Mouse (Mus musculus): ENCODE results near the gene Lrrc61. TPM values are rescaled to one million over a fixed set of nuclear protein-coding genes. Genes with fewer than 3 reads are reported as not detected.
A peak's percentile ranks its signal among the peaks of the same experiment; 100 is the strongest.

Gene Lrrc61
- polyA plus RNA-seq, 1 experiment from 2014 or later, result 13.4 TPM

DNA sequence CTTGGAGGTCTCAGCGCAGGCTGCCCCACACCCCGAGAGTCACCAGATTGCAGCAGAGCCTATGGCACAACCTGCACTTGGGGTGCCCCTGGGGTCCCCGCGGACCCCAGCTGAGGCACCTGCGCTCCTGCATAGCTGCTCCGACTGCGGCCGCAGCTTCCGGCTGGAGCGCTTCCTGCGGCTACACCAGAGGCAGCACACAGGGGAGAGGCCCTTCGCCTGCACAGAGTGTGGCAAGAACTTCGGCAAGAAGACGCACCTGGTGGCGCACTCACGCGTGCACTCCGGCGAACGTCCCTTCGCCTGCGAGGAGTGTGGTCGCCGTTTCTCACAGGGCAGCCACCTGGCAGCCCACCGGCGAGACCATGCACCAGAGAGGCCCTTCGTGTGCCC lies 42.6 kb downstream of the Lrrc61 start:
- Histone ChIP-seq H3K36me3 (ENCODE audit: poor library complexity, severe bottlenecking) (peaks cover 51% of the 10 kb centered on the region), H3K4me3 (no peak overlapping the region), H3K27me3 (no peaks in the 10 kb centered on the region), H3K27ac (no peak overlapping the region), H3K9ac (no peak overlapping the region), H3K4me2 (no peak overlapping the region), H3K9me3 (replicated peaks) (peaks cover 25% of the 10 kb centered on the region), H3K4me1 (peaks cover 25% of the 10 kb centered on the region)
- ATAC-seq, result no peak
- 96% methylated on average over 27 of the region's 27 CpGs for WGBS

DNA sequence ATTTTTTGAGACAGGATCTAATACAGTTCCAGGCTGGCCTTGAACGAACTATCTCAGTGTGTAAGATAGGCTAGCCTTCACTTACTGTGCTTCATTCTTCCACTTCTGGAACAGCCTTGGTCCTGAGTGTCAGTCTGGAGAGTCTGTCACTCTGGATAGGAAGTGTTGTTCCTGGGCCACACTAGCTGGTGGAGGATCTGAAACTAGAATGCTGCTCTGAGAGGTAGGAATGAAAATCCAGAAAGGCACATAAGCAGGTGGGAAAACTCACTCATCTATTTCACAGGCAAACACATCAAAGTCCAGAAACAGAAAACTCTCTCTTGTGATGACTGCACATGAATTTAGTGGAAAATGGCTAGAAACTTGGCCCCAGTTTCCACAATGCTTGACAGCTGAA lies 46.0 kb downstream of the Lrrc61 start:
- Histone ChIP-seq H3K4me2 (no peak overlapping the region), H3K4me1 (peaks cover 15% of the 10 kb centered on the region), H3K9ac (peak overlapping the region; percentile 89; the same call in 1 of the 2 replicates), H3K4me3 (no peak overlapping the region), H3K27ac (peak overlapping the region; percentile 83; the same call in 1 of the 2 replicates), H3K27me3 (no peaks in the 10 kb centered on the region), H3K9me3 (replicated peaks) (peaks cover 25% of the 10 kb centered on the region), H3K36me3 (ENCODE audit: poor library complexity, severe bottlenecking) (peaks cover 46% of the 10 kb centered on the region)
- WGBS, result 94% methylated on average over 1 of the region's 1 CpGs
- no peak for ATAC-seq

DNA sequence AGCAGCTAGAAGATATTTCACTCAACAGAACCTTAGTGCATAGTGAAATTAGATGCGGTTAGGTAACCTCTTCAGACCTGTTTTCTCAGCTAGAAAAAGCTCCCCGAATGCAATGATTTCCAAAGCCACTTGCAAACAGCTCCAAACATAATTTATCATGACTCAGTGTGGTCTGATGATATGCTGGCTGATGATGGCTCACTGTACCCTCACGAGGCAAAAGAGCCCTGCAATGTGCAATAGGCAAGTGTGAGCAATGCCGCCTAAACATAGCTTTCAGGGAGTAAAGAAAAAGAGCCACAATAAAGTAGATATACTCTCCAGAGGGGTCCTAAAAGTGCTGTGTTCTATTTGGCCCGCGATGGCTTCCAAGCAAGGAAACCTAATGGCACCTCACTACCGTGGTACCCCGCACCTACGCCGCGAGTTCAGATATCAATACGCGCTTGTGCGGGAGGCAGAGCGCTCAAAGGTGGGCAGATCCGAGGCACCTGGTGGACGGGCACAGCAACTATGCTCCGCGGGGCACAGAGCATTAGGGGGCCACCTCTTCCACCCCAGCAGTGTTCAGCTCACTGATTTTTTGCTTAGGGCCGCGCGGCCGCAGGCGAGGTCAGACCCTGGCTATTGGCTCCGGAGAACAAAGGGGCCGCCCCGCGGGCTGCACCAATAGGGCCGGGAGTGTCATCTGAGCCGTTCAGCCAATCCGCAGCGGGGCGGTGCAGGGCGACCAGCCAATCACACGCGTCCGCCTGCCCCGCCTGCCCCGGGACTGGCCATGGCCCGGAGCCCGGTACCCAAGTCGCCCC lies 46.9 kb downstream of the Lrrc61 start, which contains the start of gene Zfp775:
Gene Zfp775, plus strand, starts transcription at position 793 of the 809 bp plus-strand sequence.
- Histone ChIP-seq H3K4me2 (peak within 1 kb of the TSS; percentile 89), H3K9me3 (replicated peaks) (peaks cover 18% of the 10 kb centered on the region), H3K27me3 (no peaks in the 10 kb centered on the region), H3K4me1 (peaks cover 15% of the 10 kb centered on the region), H3K27ac (peak within 1 kb of the TSS; percentile 83), H3K36me3 (ENCODE audit: poor library complexity, severe bottlenecking) (peaks cover 37% of the 10 kb centered on the region), H3K9ac (peak within 1 kb of the TSS; percentile 89), H3K4me3 (peak within 1 kb of the TSS; percentile 77)
- 5% methylated on average over 41 of the region's 42 CpGs for WGBS
- ATAC-seq, result peak; percentile 99

DNA sequence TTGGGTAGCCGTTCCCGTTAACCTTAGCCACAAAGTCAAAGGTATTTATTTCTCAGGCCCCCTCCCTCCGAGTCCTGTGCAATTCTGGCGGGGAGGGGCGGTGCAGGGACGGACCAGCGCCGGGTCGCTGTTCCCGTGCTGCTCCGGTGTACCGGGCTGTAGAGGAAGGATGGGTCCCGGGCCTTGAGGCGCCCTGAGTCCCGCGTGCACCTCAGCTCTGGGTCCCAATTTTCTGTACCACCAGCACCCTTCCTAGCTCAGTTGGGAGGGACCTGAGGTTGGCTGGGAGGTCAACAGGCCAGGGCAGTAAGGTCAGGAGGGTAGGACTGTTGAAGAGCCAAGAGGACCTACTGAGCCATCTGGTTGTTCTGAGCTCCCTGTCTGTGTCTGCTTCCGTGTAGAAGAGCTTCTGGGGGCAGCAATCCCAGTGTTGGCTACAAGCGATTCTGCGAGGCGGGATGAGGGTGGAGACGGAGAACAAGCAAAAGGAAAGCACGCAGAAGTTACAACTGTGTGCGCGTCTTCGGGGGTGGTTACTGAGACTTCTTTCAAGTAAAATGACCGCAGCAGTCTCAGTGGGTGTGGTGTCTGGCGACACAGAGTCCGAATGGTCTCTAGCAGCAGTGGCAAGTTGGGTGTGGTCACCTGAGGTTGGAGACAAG lies 47.6 kb downstream of the Lrrc61 start:
- H3K36me3 ChIP-seq (ENCODE audit: poor library complexity, severe bottlenecking), result peaks cover 29% of the 10 kb centered on the region
- peak overlapping the region; percentile 83 for H3K27ac ChIP-seq
- H3K27me3 ChIP-seq, result no peaks in the 10 kb centered on the region
- peak overlapping the region; percentile 77 for H3K4me3 ChIP-seq
- peak overlapping the region; percentile 89 for H3K4me2 ChIP-seq
- peak; percentile 84 for ATAC-seq
- peaks cover 15% of the 10 kb centered on the region for H3K4me1 ChIP-seq
- peak overlapping the region; percentile 89 for H3K9ac ChIP-seq
- WGBS, result 2% methylated on average over 28 of the region's 28 CpGs
- peaks cover 10% of the 10 kb centered on the region for H3K9me3 ChIP-seq (replicated peaks)

DNA sequence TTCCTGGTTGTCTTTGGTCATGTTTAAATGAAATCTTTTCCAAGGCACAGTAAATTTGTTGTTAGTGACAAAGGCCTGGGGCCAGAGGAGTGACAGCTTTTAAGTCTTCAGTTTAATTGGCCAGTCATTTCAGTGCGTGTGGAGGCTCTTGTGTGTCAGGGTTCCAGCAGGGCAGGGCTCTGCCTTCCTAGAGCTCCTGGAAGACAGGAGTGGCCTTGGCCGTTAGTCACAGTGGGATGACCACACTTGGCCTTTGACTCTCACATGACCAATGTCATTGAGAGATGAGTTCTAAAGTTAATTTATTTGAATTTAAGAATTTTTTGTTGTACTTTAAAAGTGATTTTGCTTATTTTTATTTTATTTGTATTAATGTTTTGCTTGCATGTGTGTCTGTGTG lies 53.5 kb downstream of the Lrrc61 start:
- Histone ChIP-seq H3K27ac (no peak overlapping the region), H3K27me3 (no peaks in the 10 kb centered on the region), H3K4me1 (peaks cover 4% of the 10 kb centered on the region; the same call in 1 of the 2 replicates), H3K36me3 (ENCODE audit: poor library complexity, severe bottlenecking) (peaks cover 7% of the 10 kb centered on the region), H3K4me2 (no peak overlapping the region), H3K4me3 (no peak overlapping the region), H3K9ac (no peak overlapping the region), H3K9me3 (replicated peaks) (no peaks in the 10 kb centered on the region)
- 61% methylated on average over 2 of the region's 2 CpGs for whole genome bisulfite sequencing
- no peak for ATAC-seq

DNA sequence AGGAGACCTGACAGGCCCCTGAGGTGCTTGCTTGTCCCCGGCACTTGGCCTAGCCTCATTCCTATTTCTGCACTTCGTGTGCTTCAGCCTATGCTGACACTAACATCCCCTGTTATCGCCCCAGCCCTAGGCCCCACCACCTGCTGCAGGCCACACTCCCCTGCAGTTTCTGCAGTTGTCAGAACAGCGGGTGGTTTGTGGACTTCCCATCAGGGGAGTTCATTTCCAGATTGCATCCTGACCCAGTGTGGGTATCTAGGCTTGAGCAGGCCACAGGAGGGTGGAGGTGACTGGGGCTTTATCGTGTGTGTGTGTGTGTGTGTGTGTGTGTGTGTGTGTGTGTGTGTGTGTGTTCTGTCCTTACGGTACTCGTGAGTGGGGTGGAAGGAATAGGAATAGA lies 54.9 kb downstream of the Lrrc61 start:
- H3K4me1 ChIP-seq, result peaks cover 4% of the 10 kb centered on the region; the same call in 1 of the 2 replicates
- no peaks in the 10 kb centered on the region for H3K9me3 ChIP-seq (replicated peaks)
- H3K4me3 ChIP-seq, result no peak overlapping the region
- no peak for ATAC-seq
- WGBS, result 65% methylated on average over 6 of the region's 7 CpGs
- H3K9ac ChIP-seq, result no peak overlapping the region
- no peaks in the 10 kb centered on the region for H3K27me3 ChIP-seq
- no peak overlapping the region for H3K27ac ChIP-seq
- peaks cover 20% of the 10 kb centered on the region for H3K36me3 ChIP-seq (ENCODE audit: poor library complexity, severe bottlenecking)
- H3K4me2 ChIP-seq, result no peak overlapping the region

DNA sequence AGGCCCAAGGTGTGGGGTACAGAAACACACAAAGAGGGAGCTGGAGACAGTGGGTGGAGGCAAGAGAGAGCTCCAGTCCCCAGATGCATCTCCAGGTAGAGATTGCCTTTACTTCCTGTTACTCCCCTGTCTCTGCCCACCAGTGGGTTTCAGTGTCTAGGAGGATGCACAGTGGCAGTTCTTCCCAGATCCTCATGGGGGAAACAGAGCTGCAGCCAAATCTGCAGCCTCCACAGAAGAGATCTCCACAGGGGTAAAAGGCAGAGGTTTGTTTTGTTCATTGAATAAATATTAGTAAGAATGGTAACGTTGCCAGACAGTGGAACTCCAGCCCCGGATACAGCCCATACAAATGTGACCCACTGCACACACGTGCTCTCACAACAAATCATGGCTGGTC lies 56.1 kb downstream of the Lrrc61 start:
- Histone ChIP-seq H3K9ac (no peak overlapping the region), H3K4me1 (peaks cover 4% of the 10 kb centered on the region; the same call in 1 of the 2 replicates), H3K4me3 (no peak overlapping the region), H3K36me3 (ENCODE audit: poor library complexity, severe bottlenecking) (peaks cover 24% of the 10 kb centered on the region), H3K4me2 (no peak overlapping the region), H3K9me3 (replicated peaks) (no peaks in the 10 kb centered on the region), H3K27me3 (no peaks in the 10 kb centered on the region), H3K27ac (no peak overlapping the region)
- ATAC-seq, result no peak
- 93% methylated on average over 3 of the region's 3 CpGs for WGBS

DNA sequence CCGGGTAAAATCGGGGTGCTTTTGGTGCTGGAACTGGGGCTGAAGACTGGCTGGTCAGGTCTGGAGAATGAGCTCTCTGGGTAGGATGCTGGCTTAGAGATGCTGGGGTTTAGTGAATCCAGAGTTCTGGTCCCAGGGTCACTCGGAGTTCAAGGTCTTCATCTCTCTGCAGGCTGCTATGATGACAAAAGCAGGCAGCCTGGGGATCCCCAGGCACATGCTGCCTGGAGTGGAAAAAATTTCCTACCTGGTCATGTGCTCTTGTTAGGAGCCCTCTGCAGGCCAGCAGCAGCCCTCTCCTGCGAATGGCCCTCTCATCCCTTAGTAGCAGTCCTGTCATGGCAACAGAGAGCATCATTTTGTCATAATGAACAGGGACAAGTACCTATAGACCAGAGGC lies 58.9 kb downstream of the Lrrc61 start:
- Histone ChIP-seq H3K4me2 (no peak overlapping the region), H3K27ac (no peak overlapping the region), H3K9me3 (replicated peaks) (no peaks in the 10 kb centered on the region), H3K4me1 (peaks cover 4% of the 10 kb centered on the region; the same call in 1 of the 2 replicates), H3K9ac (no peak overlapping the region), H3K4me3 (no peak overlapping the region), H3K27me3 (no peaks in the 10 kb centered on the region), H3K36me3 (ENCODE audit: poor library complexity, severe bottlenecking) (peaks cover 32% of the 10 kb centered on the region)
- WGBS, result 86% methylated on average over 4 of the region's 4 CpGs
- no peak for ATAC-seq

DNA sequence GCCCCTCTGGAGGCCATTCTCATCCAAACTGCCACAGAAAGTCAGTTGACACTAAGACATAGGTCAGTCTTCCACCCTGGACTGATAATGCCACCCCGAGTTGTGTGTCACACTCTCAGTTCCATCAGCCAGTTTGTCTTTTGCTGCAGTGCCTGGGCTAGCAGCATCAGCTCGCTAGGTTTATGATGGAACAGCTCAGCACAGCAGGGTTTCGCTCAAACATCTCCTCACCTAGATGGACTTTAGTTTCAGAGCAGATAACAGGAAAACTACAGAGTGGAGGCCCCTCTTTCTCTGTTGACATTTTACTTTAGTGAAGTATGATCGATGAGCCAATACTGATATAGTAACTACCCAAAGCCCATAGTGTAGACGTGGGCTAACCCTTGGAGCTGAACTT lies 60.2 kb downstream of the Lrrc61 start:
- Histone ChIP-seq H3K4me1 (no peaks in the 10 kb centered on the region), H3K9me3 (replicated peaks) (no peaks in the 10 kb centered on the region), H3K9ac (no peak overlapping the region), H3K36me3 (ENCODE audit: poor library complexity, severe bottlenecking) (peaks cover 42% of the 10 kb centered on the region), H3K4me2 (no peak overlapping the region), H3K27ac (no peak overlapping the region), H3K4me3 (no peak overlapping the region), H3K27me3 (no peaks in the 10 kb centered on the region)
- ATAC-seq, result no peak
- 94% methylated on average over 5 of the region's 5 CpGs for WGBS

DNA sequence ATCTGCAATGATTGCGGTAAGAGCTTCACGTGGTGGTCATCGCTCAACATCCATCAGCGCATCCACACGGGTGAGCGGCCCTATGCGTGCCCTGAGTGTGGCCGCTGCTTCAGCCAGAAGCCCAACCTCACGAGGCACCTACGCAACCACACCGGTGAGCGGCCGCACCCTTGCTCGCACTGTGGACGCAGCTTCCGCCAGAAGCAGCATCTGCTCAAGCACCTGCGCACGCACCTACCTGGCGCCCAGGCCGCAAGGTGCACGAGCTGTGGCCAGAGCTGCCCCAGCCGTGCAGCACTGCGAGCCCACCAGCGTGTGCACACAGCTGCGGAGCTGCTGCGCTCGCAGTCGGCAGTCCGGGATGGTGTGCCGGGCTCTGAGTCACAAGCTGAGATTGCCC lies 65.4 kb downstream of the Lrrc61 start:
- 93% methylated on average over 30 of the region's 30 CpGs for WGBS
- H3K36me3 ChIP-seq (ENCODE audit: poor library complexity, severe bottlenecking), result peaks cover 43% of the 10 kb centered on the region

More for the DNA sequence above, 65.4 kb downstream of the Lrrc61 start:
- Histone ChIP-seq H3K4me3 (no peak overlapping the region), H3K4me1 (no peaks in the 10 kb centered on the region), H3K4me2 (no peak overlapping the region), H3K27me3 (0 out of 2 replicates have a peak, but pooled peaks cover under 1% of the 10 kb centered on the region), H3K9ac (no peak overlapping the region), H3K9me3 (replicated peaks) (no peaks in the 10 kb centered on the region), H3K27ac (no peak overlapping the region)
- no peak for ATAC-seq
